Mouse (Mus musculus) liver, adult 10 weeks (tissue): ENCODE data around the gene Cenpp. TPM values are rescaled to one million over a fixed set of nuclear protein-coding genes. Genes with fewer than 3 reads are reported as not detected.

ENCODE experiments used
- polyA plus RNA-seq: library from polyadenylated mRNA; stranded (reverse); fragments of 350-450 nt; fragmentation: Illumina TruSeq; extraction: RNeasy Lipid Tissue Mini Kit (QIAGEN cat#74804); gene quantifications from one replicate; pipeline ENCODE4 v1.2.3, GENCODE M21; 2014; ENCODE audit warnings: low read depth, low replicate concordance

Gene Cenpp
- polyA plus RNA-seq = 1.2 TPM

GRCm38 (mm10) chr13:49652481-49653179, at the start of gene Cenpp, which contains the start of gene Nol8:
Cenpp (minus strand) TSS chr13:49652785.
Nol8 (plus strand) TSS chr13:49653078.

DNA sequence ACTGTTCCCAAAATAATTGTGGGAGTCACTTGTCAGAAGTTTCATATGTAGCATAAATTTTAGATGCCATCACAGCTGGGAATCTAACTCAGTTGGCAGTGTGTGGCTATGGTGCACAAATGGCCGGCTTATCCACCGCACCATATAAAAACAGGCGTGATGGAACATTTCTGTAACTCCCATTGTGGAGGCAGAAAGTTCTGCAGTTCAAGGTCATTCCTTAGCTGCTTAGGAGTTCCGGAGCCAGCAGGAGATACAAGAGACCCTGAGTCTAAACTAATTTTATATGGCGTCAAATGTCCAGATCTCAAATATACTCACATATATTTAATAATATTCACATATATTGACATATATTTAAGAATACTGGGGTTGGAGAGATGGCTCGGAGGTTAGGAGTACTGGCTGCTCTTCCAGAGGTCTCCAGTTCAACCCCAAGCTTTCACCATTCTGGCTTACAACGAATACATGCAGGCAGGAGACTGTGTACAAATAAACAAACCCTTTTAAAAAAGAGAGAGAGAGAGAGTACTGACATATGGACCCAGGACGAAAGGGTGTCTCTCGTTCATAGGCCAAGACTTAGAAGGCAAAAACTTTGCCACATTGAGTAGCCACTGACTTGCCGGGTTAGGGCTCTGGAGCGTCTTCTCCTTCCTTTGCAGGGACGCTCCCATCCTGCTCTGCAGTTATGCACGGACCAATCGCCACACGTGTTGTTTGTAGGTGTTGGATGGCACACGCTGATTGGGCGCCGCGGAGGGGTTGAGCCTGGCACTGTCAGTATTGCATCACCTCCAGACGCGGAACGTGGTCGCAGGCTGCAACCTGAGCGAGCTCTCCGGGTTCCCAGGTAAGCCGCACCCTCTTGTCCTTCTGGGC, 29.0 kb upstream of the Cenpp start, which contains the start of gene Iars:
Gene Iars (plus strand): TSS at position 750 of the 882 bp plus-strand sequence.

DNA sequence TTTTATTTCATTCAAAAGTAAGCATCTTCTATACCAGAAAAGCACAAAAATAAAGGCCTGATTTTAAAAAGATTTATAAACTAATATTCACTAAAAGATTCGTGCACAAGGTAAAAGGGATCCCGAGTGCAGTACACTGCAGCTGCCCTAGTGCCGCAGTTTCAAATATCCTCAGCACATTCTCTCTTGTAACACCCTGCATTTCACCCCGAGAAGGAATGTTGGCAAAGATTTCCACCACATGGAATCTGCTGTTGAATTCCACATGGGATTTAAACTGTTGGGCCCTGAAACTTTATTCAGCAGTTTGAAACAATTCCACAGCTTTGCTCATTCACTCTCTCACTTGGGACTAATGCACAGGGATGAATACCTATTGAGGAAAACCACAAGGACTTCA, 44.9 kb downstream of the Cenpp start, which contains the start of gene Ogn:
Gene Ogn (plus strand): TSS at position 333 of the 400 bp plus-strand sequence.

DNA sequence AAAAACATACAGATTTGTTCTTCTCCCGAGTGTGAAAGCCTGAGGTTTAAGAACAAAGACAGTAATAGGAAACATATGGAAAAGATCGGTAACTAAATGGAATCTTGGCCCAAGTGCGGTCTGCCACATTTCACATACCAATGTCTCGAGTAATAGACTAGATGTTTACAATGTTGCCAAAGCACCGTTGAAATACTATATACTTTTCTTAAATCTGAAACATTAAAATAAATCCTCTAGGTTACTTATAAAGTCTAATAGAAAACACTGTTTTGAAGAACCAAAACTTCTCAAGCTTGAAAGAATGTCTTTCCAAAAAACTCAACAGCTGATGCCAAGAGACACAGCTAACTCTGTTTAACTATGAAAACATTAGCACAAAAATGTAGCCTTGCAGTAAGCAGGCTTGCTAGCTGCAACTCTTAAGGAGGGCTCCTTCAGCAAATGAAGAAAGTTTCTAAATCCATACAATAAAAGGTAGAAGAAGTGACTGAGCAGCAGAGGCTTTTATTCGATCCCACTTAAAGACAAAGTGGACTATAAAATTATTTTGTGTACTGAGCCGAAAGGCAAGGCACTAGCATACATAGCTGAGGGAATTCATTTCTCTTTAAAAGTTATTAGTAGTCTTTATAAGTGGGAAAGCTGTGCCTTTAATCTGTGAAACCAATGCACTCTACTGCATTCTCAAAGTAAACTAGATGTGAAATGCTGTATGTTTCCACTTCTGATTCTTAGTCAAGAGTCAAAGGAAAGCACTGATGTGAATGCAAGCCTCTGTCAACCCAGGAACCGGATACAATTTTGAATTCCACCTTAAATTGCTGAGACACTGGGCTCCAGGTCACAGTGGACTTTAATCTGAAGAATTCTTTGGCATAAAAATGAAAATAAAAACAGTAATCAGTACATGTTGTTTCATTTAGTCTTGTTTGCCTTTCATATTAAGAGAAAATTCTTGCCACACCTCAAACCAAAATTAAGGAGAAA, 70.7 kb downstream of the Cenpp start, which contains the start of gene Omd:
Gene Omd (plus strand): TSS at position 922 of the 990 bp plus-strand sequence.

DNA sequence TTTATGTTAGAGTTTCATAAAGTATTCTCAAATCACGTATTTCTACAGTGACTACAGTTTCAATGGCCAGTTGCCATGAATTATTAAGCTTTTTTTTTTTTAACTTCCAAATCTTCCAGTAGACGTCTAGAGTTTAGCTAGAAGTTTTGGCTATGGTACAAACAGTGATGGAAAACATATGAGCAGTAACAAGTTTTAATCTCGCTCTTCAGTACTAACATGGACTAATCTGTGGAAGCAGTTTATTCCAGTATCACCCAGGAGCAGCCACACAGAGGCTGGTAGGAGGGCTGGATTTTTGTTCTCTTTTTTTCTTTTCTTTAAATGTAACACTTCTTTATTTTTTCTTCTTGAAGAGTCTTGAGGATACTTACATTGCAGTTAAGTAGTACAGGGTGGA, 108.3 kb downstream of the Cenpp start, which contains the start of gene Aspn:
Gene Aspn (plus strand): TSS at position 165 of the 400 bp plus-strand sequence.

GRCm38 (mm10) chr13:49504510-49504909, 148.1 kb downstream of the Cenpp start, which contains the start of gene Ecm2:
Ecm2 (plus strand) TSS chr13:49504810.

DNA sequence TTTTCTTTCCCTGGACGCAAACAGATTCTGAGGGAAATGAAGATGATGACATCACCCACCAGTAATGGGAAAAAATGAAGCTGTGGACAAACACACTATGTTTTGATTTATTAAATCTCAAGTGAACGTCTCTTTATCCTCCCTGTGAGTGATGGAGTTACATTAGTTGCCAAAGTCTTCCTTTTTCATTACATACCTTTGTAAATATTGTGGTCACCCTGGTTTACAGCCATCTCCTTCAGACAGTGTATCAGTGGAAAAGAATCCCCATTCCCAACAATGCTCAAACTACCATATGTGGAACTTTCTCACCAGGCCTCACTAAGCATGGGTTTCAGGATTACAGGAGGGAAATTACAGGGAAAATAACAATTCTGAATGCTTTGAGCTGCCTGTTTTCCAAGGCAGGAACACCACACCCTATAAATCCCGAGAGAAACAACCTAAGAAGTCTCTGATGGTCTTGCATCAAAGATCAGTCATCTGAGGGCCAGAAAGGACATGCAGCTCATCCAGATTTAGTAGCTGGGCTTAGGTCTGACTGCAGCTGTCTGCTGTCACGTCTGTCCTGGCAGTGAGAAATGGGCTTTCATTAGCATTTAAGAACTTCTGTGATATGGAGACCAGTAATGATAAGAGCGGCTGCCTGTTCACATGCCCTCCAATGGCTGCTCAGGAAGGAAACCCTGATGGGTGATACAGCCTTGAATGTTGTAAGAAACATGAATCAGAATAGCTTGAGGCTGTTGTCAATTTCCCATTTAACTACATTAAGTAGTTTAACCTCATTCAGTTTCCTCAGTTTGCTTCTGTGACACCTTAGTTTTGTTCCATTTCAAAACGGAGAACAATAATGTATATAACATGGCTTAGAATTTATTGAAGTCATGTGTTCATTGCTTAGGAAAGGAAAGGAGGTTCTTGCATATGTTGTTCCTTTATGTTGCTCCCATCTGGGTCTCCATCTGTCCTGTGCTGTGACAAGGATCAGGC, 159.9 kb downstream of the Cenpp start, which contains the start of gene Tes3-ps:
Gene Tes3-ps (plus strand): TSS at position 943 of the 993 bp plus-strand sequence.

GRCm38 (mm10) chr13:49420754-49421605, 231.6 kb downstream of the Cenpp start, which contains the start of gene Ippk:
Ippk (plus strand) TSS chr13:49421249.

Other genes with a start within 250 kb of the Cenpp start
- 4.4 TPM for gene Ippk, start 231.5 kb downstream of the Cenpp start, polyA plus RNA-seq
- gene Tes3-ps, start 159.5 kb downstream of the Cenpp start, polyA plus RNA-seq = 0.50 TPM
- gene Ecm2, start 148.0 kb downstream of the Cenpp start, polyA plus RNA-seq = 1.7 TPM
- gene Aspn, start 108.3 kb downstream of the Cenpp start, polyA plus RNA-seq = 0.48 TPM
- gene Omd, start 70.3 kb downstream of the Cenpp start, polyA plus RNA-seq = 2.2 TPM
- gene Ogn, start 44.7 kb downstream of the Cenpp start, polyA plus RNA-seq = 8.5 TPM
- 13.7 TPM for gene Nol8, start 293 bp upstream of the Cenpp start, polyA plus RNA-seq
- 20.6 TPM for gene Iars, start 29.3 kb upstream of the Cenpp start, polyA plus RNA-seq
- gene Gm30302, start 146.2 kb upstream of the Cenpp start, polyA plus RNA-seq = not detected